In genomic region chr13:33956571-33957421, GRCm38 (mm10) we compare ENCODE assay signal across 9 mouse cellular contexts. TPM values are rescaled to one million over a fixed set of nuclear protein-coding genes. Genes with fewer than 3 reads are reported as not detected.
DNase-seq lines count a peak whose midpoint lies in the region; ATAC-seq lines count a peak whose summit lies in the region.
"Had no signal": no experiment of that assay in that cellular context is flagged by ENCODE, and none has a peak within 500 bp of the region (broad histone marks: within the 10 kb centered on the region; RNA-seq: fewer than 3 reads in every experiment).

No protein-coding gene starts in this region.

- peak; percentile 50 for DNase-seq in layer of hippocampus, adult 9-10 months (ENCODE audit: low spot score)
- DNase-seq in layer of hippocampus, postnatal 36 days, result no peak
- DNase-seq in ES-CJ7 (ENCODE audit: low read depth, low spot score), result peak; percentile 33
- DNase-seq in lung, postnatal 25 days (ENCODE audit: low spot score), result peak; percentile 66
- DNase-seq in urinary bladder, postnatal 25 days (ENCODE audit: low spot score), result no peak

- ATAC-seq in activated CD4-positive, CD25-positive, alpha-beta regulatory T cell, adult 4 months, result peak; percentile 63
- ATAC-seq in granulocyte monocyte progenitor cell, adult 5-6 weeks (replicated peaks; ENCODE audit: poor library complexity, severe bottlenecking), result peak; percentile 84

RNA-seq across cellular contexts. Expression of gene Nqo2, which starts 7.7 kb away (rescaled TPM):
- total RNA-seq in layer of hippocampus, postnatal 36 days (2021), result 1 to 10 TPM; 6.2 to 7.8 TPM
- 10 to 100 TPM in 1 of 2 experiments, 1 to 10 TPM in 1; 9.0 to 15.4 TPM for polyA plus RNA-seq in activated CD4-positive, CD25-positive, alpha-beta regulatory T cell, adult 4 months (2017; shearing (Covaris generic))
- total RNA-seq in granulocyte monocyte progenitor cell, adult 5-6 weeks (2014; fragmentation: Nextera tagmentation), result 24.2 and 43.8 TPM in 2 replicates
- 35.0 and 39.7 TPM in 2 replicates for total RNA-seq in granulocyte monocyte progenitor cell, adult 5-6 weeks (2017)

RNA-seq across cellular contexts. Expression of gene Ripk1, which starts 45.4 kb away (rescaled TPM):
- 1 to 10 TPM; 6.0 to 7.6 TPM for total RNA-seq in layer of hippocampus, postnatal 36 days (2021)
- 10 to 100 TPM; 11.9 to 15.7 TPM for polyA plus RNA-seq in activated CD4-positive, CD25-positive, alpha-beta regulatory T cell, adult 4 months (2017; shearing (Covaris generic))
- 37.3 and 42.8 TPM in 2 replicates for total RNA-seq in granulocyte monocyte progenitor cell, adult 5-6 weeks (2014; fragmentation: Nextera tagmentation)
- 52.7 and 67.2 TPM in 2 replicates for total RNA-seq in granulocyte monocyte progenitor cell, adult 5-6 weeks (2017)

RNA-seq across cellular contexts. Expression of gene Serpinb6a, which starts 45.8 kb away (rescaled TPM):
- total RNA-seq in layer of hippocampus, postnatal 36 days (2021), result 10 to 100 TPM; 38.1 to 43.4 TPM
- 10 to 100 TPM; 36.4 to 41.2 TPM for polyA plus RNA-seq in activated CD4-positive, CD25-positive, alpha-beta regulatory T cell, adult 4 months (2017; shearing (Covaris generic))
- total RNA-seq in granulocyte monocyte progenitor cell, adult 5-6 weeks (2014; fragmentation: Nextera tagmentation), result 6.7 and 24.5 TPM in 2 replicates
- total RNA-seq in granulocyte monocyte progenitor cell, adult 5-6 weeks (2017), result 8.6 and 8.7 TPM in 2 replicates

RNA-seq across cellular contexts. Expression of gene Serpinb6c, which starts 51.3 kb away (rescaled TPM):
- under 1 TPM in 1 of 2 experiments, not detected in 1; 0.86 TPM for total RNA-seq in layer of hippocampus, postnatal 36 days (2021)
- not detected for polyA plus RNA-seq in activated CD4-positive, CD25-positive, alpha-beta regulatory T cell, adult 4 months (2017; shearing (Covaris generic))
- total RNA-seq in granulocyte monocyte progenitor cell, adult 5-6 weeks (2014; fragmentation: Nextera tagmentation), result not detected in 2 replicates
- not detected in 2 replicates for total RNA-seq in granulocyte monocyte progenitor cell, adult 5-6 weeks (2017)
- polyA plus RNA-seq: erythroblast, embryonic 14.5 days; macrophage had no signal

Comparison
In these comparisons a context has a peak if more than half of its experiments do, and no peak if none do; other contexts are left out.
1. DNase-seq: peak in layer of hippocampus, adult 9-10 months (single experiment), ES-CJ7 (single experiment) and lung, postnatal 25 days (single experiment); none in layer of hippocampus, postnatal 36 days (0 of 2) and urinary bladder, postnatal 25 days (single experiment).
2. RNA of gene Ripk1, which starts 45.4 kb away (total RNA-seq): 37.3 to 67.2 TPM in granulocyte monocyte progenitor cell, adult 5-6 weeks; 6.0 to 7.6 TPM in layer of hippocampus, postnatal 36 days; every median in the first group is over 4 times any median in the second.